Mouse (Mus musculus): ENCODE measurements at regions not wholly inside any gene's neighbourhood (a gene's known extent, or its start where the extent isn't known, plus 50 kb on each side); places are given as distances from the start of the nearest gene placed in this dataset.

- DNase-seq (ENCODE audit: inconsistent age in 2 of 2, low spot score in 1 of 2) = no peak
Measured at GRCm38 (mm10) chr3:155462095-155462494, 368.9 kb downstream of the Lrriq3 start.

DNA sequence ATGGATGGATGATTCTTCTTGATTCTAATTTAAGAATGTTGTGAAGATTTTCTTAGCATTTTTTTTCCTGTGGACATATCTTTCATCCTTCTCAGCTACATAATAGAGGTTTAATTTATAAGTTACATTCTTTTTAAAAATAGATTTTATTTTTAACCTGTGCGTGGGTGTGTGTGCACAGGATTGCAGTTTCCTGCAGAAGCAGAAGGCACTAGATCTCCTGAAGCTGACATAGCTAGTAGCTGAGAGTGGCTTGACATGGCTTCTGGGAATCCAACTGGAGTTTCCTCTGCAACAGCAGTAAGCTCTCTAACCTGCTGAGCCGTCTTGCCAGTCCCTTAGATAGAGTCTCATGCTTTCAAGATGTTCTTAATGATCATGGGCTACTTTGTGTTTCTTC is 377.5 kb downstream of the Lrriq3 start:
- no peak for DNase-seq (ENCODE audit: inconsistent age in 2 of 2, low spot score in 1 of 2)

- DNase-seq (ENCODE audit: inconsistent age in 2 of 2, low spot score in 1 of 2) = no peak
Measured at GRCm38 (mm10) chr3:155485487-155485886, 392.3 kb downstream of the Lrriq3 start.

GRCm38 (mm10) chr3:155487877-155488537 is 394.8 kb downstream of the Lrriq3 start:
- DNase-seq (ENCODE audit: inconsistent age in 2 of 2, low spot score in 1 of 2) = no peak

- no peak for DNase-seq (ENCODE audit: inconsistent age in 2 of 2, low spot score in 1 of 2)
Measured at GRCm38 (mm10) chr3:155490670-155491069, 397.4 kb downstream of the Lrriq3 start.

DNA sequence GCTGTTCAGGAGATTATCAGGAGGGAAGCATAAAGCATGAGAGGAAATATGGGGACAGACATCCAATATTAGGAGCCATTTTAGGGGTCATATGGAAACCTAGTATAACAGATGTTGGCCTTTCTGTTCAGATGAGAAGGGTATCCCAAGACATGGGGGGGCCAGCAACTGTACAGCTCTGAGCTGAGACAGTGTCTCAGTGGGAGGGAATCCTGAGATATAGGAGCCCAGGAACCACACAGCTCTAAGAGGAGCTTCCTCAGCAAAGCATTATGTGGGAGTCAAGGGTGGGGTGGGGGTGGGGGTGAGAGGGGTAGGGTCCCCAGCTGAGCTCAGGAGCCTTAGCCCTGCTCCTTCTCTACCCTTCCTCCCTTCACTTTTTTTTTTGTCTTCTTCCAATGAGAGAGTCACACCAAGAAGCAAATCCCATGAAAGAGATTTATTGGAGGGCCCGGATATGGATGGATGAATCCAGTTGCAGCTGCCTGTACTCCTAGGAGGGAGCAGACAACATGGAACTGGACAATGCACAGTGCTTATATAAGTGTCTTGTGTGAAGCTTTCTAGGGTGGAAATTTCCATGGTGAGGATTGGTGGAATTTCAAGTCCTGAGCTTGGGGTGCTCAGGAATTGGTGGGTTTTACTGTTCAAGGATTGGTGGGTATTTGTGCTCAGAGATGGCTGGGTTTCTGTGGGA is 417.1 kb downstream of the Lrriq3 start:
- no peak for DNase-seq (ENCODE audit: inconsistent age in 2 of 2, low spot score in 1 of 2)

- DNase-seq (ENCODE audit: inconsistent age in 2 of 2, low spot score in 1 of 2) = no peak
Measured at GRCm38 (mm10) chr3:155513885-155514284, 420.7 kb downstream of the Lrriq3 start.

- no peak for DNase-seq (ENCODE audit: inconsistent age in 2 of 2, low spot score in 1 of 2)
Measured at GRCm38 (mm10) chr3:155529312-155529711, 436.1 kb downstream of the Lrriq3 start.

GRCm38 (mm10) chr3:155530811-155531210 is 437.6 kb downstream of the Lrriq3 start:
- no peak for DNase-seq (ENCODE audit: inconsistent age in 2 of 2, low spot score in 1 of 2)

GRCm38 (mm10) chr3:155532075-155532474 is 438.8 kb downstream of the Lrriq3 start:
- no peak for DNase-seq (ENCODE audit: inconsistent age in 2 of 2, low spot score in 1 of 2)

DNA sequence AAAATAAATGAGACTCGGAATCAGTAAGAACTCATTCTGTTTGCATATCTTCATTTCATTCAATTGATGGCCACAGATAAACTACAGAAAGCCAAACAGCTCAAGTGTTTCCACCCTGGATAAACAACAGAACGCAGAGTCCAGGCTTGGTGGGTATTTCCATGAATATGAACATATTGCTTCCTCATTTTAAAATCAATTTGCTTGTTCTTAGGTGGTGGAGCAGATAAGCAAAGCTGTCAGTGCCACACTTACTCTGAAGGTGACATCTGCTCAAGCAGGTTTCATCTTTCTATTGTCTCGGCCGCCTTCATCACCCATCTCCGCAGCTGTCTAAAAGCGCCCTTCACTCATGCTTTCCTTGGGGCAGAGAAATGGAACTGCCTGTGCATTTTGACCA is 455.0 kb downstream of the Lrriq3 start:
- no peak for DNase-seq (ENCODE audit: inconsistent age in 2 of 2, low spot score in 1 of 2)

- no peak for DNase-seq (ENCODE audit: inconsistent age in 2 of 2, low spot score in 1 of 2)
Measured at GRCm38 (mm10) chr3:155577111-155577510, 483.9 kb downstream of the Lrriq3 start.

DNA sequence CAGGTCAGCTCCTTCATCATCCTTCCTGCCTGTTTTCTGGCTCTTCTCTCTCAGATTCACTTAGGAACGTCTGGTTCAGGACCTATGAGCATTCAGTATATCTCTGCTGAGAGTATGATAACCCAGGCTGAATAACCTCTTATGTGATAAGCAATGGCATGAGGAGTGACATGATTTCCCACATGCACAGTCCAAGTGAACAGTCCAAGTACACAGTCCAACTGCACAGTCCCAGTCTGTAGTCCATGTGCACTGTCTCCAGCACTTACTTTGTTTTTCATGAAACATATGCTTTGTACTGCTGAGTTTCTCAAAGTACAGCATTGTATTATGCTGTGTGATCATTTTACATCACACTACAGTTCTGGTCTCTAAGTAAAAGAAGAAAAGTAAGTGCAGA is 510.8 kb downstream of the Lrriq3 start:
- DNase-seq (ENCODE audit: inconsistent age in 2 of 2, low spot score in 1 of 2) = no peak
